Mouse (Mus musculus) bone marrow, adult 2 months (tissue): ENCODE measurements around the gene Hrh3.

Experiments used
- CTCF ChIP-seq: fragments of 200-500 bp; IDR thresholded peaks from 2 replicates; pipeline ENCODE4 v1.5.1; 2011; ENCODE audit warnings: low read length, control low read depth; ENCODE audit not compliant: control insufficient read depth, insufficient read depth
- POLR2A ChIP-seq: fragments of 200-500 bp; IDR thresholded peaks from 2 replicates; pipeline ENCODE4 v1.6.1; 2011; ENCODE audit warnings: low read depth, mild to moderate bottlenecking, control low read depth, low read length, borderline replicate concordance; ENCODE audit not compliant: control insufficient read depth

DNA sequence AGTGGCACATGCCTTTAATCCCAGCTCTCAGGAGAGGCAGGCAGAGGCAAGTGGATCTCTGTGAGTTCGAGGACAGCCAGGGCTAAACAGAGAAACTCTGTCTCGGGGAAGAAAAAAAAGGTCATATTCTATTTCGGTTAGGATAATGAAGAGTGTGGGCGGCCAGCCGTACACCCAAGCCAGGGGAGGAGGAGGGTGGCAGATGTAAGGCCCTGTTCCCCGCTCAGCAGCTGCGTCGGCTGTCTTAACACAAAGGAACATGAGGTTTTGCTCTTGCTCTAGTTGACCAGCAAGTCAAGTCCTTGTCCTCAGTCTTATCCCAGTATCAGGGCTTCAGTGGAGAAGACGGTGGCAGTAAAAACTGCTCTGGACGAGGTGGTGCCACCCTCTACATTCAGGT, 21.2 kb downstream of the Hrh3 start:
- TF ChIP-seq POLR2A (no peak), CTCF (no peak)
